Mouse (Mus musculus): ENCODE measurements around the gene Hemgn.

Gene Hemgn

GRCm38 (mm10) chr4:46361258-46361657 is 52.0 kb downstream of the Hemgn start:
- no peak for DNase-seq (ENCODE audit: extremely low read depth, low read depth, low spot score)

- DNase-seq (ENCODE audit: extremely low read depth, low read depth, low spot score): no peak
These were observed 53.6 kb downstream of the Hemgn start for GRCm38 (mm10) chr4:46359539-46360253.

GRCm38 (mm10) chr4:46356351-46357133 is 56.8 kb downstream of the Hemgn start:
- DNase-seq (ENCODE audit: extremely low read depth, low read depth, low spot score): no peak

GRCm38 (mm10) chr4:46353045-46353444 is 60.3 kb downstream of the Hemgn start:
- no peak for DNase-seq (ENCODE audit: extremely low read depth, low read depth, low spot score)

DNA sequence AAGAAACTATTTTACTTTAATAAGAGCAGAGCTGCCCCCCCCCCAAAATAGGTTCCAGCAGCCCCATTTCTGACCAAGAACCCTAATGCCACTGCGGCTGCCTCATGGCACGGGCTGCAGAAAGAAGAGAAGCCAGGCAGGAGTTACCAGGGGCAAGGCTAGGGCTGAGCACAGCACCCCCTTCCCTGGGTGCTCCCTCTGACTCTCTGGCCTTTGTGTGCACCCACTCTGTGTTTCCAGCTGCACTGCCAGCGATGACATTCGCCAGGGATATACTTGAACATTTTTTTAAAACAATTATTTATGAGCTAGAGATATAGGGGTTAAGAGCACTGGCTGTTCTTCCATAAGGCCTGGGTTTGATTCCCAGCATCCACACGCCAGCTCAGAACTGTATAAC is 63.8 kb downstream of the Hemgn start:
- DNase-seq (ENCODE audit: extremely low read depth, low read depth, low spot score): no peak

- no peak for DNase-seq (ENCODE audit: extremely low read depth, low read depth, low spot score)
These were observed 64.4 kb downstream of the Hemgn start for GRCm38 (mm10) chr4:46348897-46349296.

- no peak for DNase-seq (ENCODE audit: extremely low read depth, low read depth, low spot score)
These were observed 65.5 kb downstream of the Hemgn start for GRCm38 (mm10) chr4:46347580-46348515.

- no peak for DNase-seq (ENCODE audit: extremely low read depth, low read depth, low spot score)
These were observed 66.2 kb downstream of the Hemgn start for GRCm38 (mm10) chr4:46347141-46347540.

- no peak for DNase-seq (ENCODE audit: extremely low read depth, low read depth, low spot score)
These were observed 67.1 kb downstream of the Hemgn start for GRCm38 (mm10) chr4:46346221-46346620.

- no peak for DNase-seq (ENCODE audit: extremely low read depth, low read depth, low spot score)
These were observed 67.6 kb downstream of the Hemgn start for GRCm38 (mm10) chr4:46345773-46346100.

DNA sequence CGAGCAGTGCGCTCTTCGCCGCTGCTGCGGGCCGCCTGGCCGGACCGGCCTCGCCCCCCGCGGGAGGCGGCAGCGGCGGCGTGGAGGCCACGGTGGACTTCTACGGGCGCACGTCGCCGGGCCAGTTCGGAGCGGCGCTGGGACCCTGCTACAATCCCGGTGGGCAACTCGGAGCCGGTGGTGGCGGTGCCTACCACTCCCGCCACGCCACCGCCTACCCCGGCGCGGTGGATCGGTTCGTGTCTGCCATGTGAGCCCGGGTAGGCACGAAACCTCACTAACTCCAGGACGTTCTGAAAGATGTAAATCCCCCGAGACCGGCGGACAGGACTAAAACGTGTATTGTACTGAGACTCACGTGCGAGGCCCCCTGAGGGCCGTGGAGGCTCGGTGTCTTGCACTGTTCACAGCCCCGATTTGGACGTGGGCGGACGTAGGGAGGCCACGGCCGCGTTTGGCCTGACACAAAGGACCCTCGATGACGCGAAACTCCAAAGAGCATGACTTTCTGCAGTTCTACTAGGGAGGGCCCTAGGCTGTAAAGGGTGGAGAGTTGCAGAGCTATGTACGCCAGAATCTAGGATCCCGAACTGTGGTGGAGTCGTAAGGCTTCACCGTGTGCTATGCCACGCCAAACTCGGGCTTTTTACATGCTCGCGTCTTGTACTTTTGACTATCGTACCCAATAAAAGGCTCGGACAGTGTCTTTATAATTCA is 68.1 kb downstream of the Hemgn start:
- no peak for DNase-seq (ENCODE audit: extremely low read depth, low read depth, low spot score)

DNA sequence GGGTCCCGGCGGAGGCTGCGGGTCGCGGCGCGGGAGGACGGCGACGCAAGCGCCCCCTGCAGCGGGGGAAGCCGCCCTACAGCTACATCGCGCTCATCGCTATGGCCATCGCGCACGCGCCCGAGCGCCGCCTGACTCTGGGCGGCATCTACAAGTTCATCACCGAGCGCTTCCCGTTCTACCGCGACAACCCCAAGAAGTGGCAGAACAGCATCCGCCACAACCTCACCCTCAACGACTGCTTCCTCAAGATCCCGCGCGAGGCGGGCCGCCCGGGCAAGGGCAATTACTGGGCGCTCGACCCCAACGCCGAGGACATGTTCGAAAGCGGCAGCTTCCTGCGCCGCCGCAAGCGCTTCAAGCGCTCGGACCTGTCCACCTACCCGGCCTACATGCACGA is 69.0 kb downstream of the Hemgn start:
- no peak for DNase-seq (ENCODE audit: extremely low read depth, low read depth, low spot score)
